Mouse (Mus musculus): ENCODE results near the gene Fdxr. TPM values are rescaled to one million over a fixed set of nuclear protein-coding genes. Genes with fewer than 3 reads are reported as not detected.

Fdxr gene
- polyA plus RNA-seq, 1 experiment = 11.6 TPM

DNA sequence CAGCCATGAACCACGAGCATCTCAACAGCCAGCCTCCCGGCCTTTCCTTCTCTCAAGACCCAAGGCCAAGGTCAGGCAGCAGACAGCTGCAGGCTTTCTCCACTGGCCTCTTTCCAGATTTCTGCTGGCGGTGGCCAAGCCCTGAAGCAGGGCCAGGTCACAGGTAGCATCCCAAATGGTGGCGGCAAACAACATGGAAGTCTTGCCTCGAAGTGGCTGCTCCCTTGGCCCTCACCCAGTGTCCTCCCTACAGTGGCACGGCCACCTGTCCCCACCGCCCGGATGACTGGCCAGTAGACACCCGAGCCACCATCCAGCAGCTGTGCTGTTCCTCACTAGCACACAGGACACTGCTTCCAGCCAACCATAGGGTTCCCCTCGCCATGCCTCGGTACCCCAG, 35.4 kb downstream of the Fdxr start:
- H3K27me3 ChIP-seq (ENCODE audit: control insufficient read depth, insufficient read depth, low read length, poor library complexity, severe bottlenecking) = no peaks in the 10 kb centered on the region
- H3K4me1 ChIP-seq (ENCODE audit: control insufficient read depth, insufficient read depth, low read length) = peaks cover 5% of the 10 kb centered on the region
- no peak for TF ChIP-seq POLR2A (IDR thresholded peaks at IDR 0.05; ENCODE audit: insufficient read depth, low read length)
- TF ChIP-seq EP300 (IDR thresholded peaks at IDR 0.05; ENCODE audit: insufficient read depth, low read depth, low read length) = no peak
- TF ChIP-seq CTCF (IDR thresholded peaks at IDR 0.05; ENCODE audit: low read depth, low read length) = no peak
- H3K9ac ChIP-seq (ENCODE audit: low read depth, poor library complexity, severe bottlenecking) = no peak overlapping the region
- no peaks in the 10 kb centered on the region for H3K9me3 ChIP-seq (replicated peaks; ENCODE audit: control insufficient read depth, insufficient read depth, low read length, poor library complexity, severe bottlenecking)
- no peak overlapping the region for H3K4me3 ChIP-seq (ENCODE audit: low read depth, low read length)
- no peak overlapping the region for H3K27ac ChIP-seq (ENCODE audit: insufficient read depth, low read length)
- H3K36me3 ChIP-seq (ENCODE audit: control insufficient read depth, insufficient read depth, low read length, poor library complexity, severe bottlenecking) = 0 out of 2 replicates have a peak, but pooled peaks cover 2% of the 10 kb centered on the region

DNA sequence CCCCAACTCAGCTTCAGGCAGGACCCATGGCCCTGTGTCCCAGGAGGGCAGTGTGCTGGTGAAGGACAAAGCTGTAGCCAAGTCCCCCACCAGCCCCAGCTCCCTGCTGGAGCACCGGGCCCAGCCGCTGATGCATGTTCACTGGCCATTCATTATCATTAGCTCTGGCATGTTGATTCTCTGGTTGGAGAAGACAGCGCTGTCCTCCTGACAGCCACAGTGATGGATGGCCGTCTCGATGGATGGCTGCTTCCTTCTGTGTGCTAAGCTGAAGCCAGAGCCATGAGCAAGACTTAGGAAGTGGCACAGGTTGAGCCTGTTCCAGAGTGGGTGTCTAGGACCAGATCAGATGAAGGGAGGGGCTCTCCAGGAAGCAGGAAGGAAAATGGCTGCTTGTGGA, 40.3 kb downstream of the Fdxr start:
- Histone ChIP-seq H3K9me3 (replicated peaks; ENCODE audit: control insufficient read depth, insufficient read depth, low read length, poor library complexity, severe bottlenecking) (no peaks in the 10 kb centered on the region), H3K9ac (ENCODE audit: low read depth, poor library complexity, severe bottlenecking) (no peak overlapping the region), H3K36me3 (ENCODE audit: control insufficient read depth, insufficient read depth, low read length, poor library complexity, severe bottlenecking) (no peaks in the 10 kb centered on the region), H3K4me1 (ENCODE audit: control insufficient read depth, insufficient read depth, low read length) (peaks cover 3% of the 10 kb centered on the region), H3K4me3 (ENCODE audit: low read depth, low read length) (no peak overlapping the region), H3K27me3 (ENCODE audit: control insufficient read depth, insufficient read depth, low read length, poor library complexity, severe bottlenecking) (no peaks in the 10 kb centered on the region), H3K27ac (ENCODE audit: insufficient read depth, low read length) (no peak overlapping the region)
- no peak for TF ChIP-seq POLR2A (IDR thresholded peaks at IDR 0.05; ENCODE audit: insufficient read depth, low read length)
- no peak for TF ChIP-seq EP300 (IDR thresholded peaks at IDR 0.05; ENCODE audit: insufficient read depth, low read depth, low read length)
- TF ChIP-seq CTCF (IDR thresholded peaks at IDR 0.05; ENCODE audit: low read depth, low read length) = no peak

DNA sequence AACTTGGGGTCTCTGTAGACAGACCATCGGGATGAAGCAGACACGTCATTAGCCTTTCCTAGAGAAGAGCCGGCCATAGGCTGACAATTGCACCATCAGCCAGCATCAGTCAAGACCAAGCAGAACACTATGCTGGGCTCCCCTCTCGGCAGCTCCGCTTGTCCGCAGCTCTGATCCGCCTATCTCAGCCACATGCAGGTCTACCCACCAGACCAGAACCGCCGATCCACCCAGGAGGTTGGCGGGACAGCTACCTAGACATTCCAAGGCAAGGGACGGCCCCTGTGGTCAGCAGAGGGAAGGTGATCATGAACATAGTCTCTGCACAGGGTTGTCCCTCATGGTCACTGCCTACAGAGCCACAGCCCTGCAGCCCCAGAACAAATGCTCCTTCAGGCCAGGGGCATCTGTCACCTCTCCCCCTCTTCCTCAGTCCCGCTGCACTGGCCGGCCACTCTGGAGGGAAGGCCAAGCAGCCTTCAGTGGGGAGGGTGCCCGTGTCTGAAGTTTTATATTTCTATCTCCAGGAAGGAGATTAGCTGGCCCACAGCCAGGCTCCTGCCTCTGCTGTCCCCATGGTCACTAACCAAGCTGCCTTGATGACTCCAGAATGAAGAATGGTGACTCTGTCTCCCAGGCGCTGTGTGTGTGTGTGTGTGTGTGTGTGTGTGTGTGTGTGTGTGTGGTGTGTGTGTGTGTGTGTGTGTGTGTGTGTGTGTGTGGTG, 42.4 kb downstream of the Fdxr start:
- no peak overlapping the region for H3K27ac ChIP-seq (ENCODE audit: insufficient read depth, low read length)
- TF ChIP-seq POLR2A (IDR thresholded peaks at IDR 0.05; ENCODE audit: insufficient read depth, low read length) (no peak), EP300 (IDR thresholded peaks at IDR 0.05; ENCODE audit: insufficient read depth, low read depth, low read length) (no peak), CTCF (IDR thresholded peaks at IDR 0.05; ENCODE audit: low read depth, low read length) (no peak)
- no peak overlapping the region for H3K9ac ChIP-seq (ENCODE audit: low read depth, poor library complexity, severe bottlenecking)
- no peaks in the 10 kb centered on the region for H3K36me3 ChIP-seq (ENCODE audit: control insufficient read depth, insufficient read depth, low read length, poor library complexity, severe bottlenecking)
- H3K9me3 ChIP-seq (replicated peaks; ENCODE audit: control insufficient read depth, insufficient read depth, low read length, poor library complexity, severe bottlenecking) = no peaks in the 10 kb centered on the region
- H3K4me1 ChIP-seq (ENCODE audit: control insufficient read depth, insufficient read depth, low read length) = peaks cover 3% of the 10 kb centered on the region
- no peak overlapping the region for H3K4me3 ChIP-seq (ENCODE audit: low read depth, low read length)
- H3K27me3 ChIP-seq (ENCODE audit: control insufficient read depth, insufficient read depth, low read length, poor library complexity, severe bottlenecking) = no peaks in the 10 kb centered on the region

- Histone ChIP-seq H3K9me3 (replicated peaks; ENCODE audit: control insufficient read depth, insufficient read depth, low read length, poor library complexity, severe bottlenecking) (no peaks in the 10 kb centered on the region), H3K27me3 (ENCODE audit: control insufficient read depth, insufficient read depth, low read length, poor library complexity, severe bottlenecking) (no peaks in the 10 kb centered on the region), H3K4me1 (ENCODE audit: control insufficient read depth, insufficient read depth, low read length) (peaks cover 6% of the 10 kb centered on the region), H3K36me3 (ENCODE audit: control insufficient read depth, insufficient read depth, low read length, poor library complexity, severe bottlenecking) (no peaks in the 10 kb centered on the region), H3K4me3 (ENCODE audit: low read depth, low read length) (no peak overlapping the region), H3K27ac (ENCODE audit: insufficient read depth, low read length) (no peak overlapping the region), H3K9ac (ENCODE audit: low read depth, poor library complexity, severe bottlenecking) (no peak overlapping the region)
- TF ChIP-seq CTCF (IDR thresholded peaks at IDR 0.05; ENCODE audit: low read depth, low read length) (peak; percentile 1), POLR2A (IDR thresholded peaks at IDR 0.05; ENCODE audit: insufficient read depth, low read length) (no peak)
Measured at GRCm38 (mm10) chr11:115233526-115234290, 43.1 kb downstream of the Fdxr start.

DNA sequence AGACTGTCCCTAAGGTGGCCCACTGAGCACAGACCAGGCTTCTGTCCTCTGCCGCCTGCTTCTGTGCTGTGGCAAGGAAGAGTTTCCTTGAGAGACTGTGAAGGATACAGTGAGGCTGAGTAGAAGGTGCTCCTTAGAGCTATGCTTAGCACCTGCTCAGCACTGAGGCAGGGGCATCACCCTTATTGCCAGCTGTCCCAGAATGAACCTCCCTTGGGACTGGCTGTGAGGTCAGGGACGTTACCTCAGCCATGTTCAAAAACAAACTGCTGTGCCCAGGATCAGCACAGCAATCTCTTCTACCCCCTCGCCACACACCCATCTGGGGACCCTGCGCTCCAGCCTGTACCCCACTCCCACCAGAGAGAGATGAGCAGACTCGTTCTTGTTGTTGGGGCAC, 44.0 kb downstream of the Fdxr start:
- Histone ChIP-seq H3K4me3 (ENCODE audit: low read depth, low read length) (no peak overlapping the region), H3K9ac (ENCODE audit: low read depth, poor library complexity, severe bottlenecking) (no peak overlapping the region), H3K27me3 (ENCODE audit: control insufficient read depth, insufficient read depth, low read length, poor library complexity, severe bottlenecking) (no peaks in the 10 kb centered on the region), H3K9me3 (replicated peaks; ENCODE audit: control insufficient read depth, insufficient read depth, low read length, poor library complexity, severe bottlenecking) (no peaks in the 10 kb centered on the region), H3K36me3 (ENCODE audit: control insufficient read depth, insufficient read depth, low read length, poor library complexity, severe bottlenecking) (no peaks in the 10 kb centered on the region), H3K27ac (ENCODE audit: insufficient read depth, low read length) (no peak overlapping the region), H3K4me1 (ENCODE audit: control insufficient read depth, insufficient read depth, low read length) (peaks cover 8% of the 10 kb centered on the region)
- TF ChIP-seq CTCF (IDR thresholded peaks at IDR 0.05; ENCODE audit: low read depth, low read length) (no peak), EP300 (IDR thresholded peaks at IDR 0.05; ENCODE audit: insufficient read depth, low read depth, low read length) (no peak), POLR2A (IDR thresholded peaks at IDR 0.05; ENCODE audit: insufficient read depth, low read length) (no peak)

DNA sequence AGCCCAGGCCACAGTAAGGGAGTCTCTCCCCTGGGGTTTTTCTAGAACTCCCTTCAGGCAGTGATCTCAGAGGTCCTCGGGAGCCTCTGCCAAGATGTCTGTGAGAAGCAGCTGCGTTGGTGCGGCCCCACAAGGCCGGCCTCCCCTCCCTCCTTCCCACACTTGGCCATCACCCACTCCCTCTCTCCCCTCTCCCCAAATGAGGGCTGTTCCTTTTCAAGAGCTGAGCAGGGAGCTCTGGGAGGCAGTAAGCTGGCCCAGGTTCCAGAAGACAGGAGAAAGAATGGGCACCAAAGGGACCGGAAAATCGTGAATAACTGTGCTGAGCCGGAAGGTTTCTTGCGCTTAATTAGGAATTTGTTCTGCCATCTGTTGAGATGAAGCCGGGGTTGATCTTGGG, 44.9 kb downstream of the Fdxr start:
- Histone ChIP-seq H3K4me1 (ENCODE audit: control insufficient read depth, insufficient read depth, low read length) (peaks cover 8% of the 10 kb centered on the region), H3K9ac (ENCODE audit: low read depth, poor library complexity, severe bottlenecking) (no peak overlapping the region), H3K27ac (ENCODE audit: insufficient read depth, low read length) (no peak overlapping the region), H3K4me3 (ENCODE audit: low read depth, low read length) (no peak overlapping the region), H3K27me3 (ENCODE audit: control insufficient read depth, insufficient read depth, low read length, poor library complexity, severe bottlenecking) (no peaks in the 10 kb centered on the region), H3K36me3 (ENCODE audit: control insufficient read depth, insufficient read depth, low read length, poor library complexity, severe bottlenecking) (no peaks in the 10 kb centered on the region), H3K9me3 (replicated peaks; ENCODE audit: control insufficient read depth, insufficient read depth, low read length, poor library complexity, severe bottlenecking) (no peaks in the 10 kb centered on the region)
- TF ChIP-seq CTCF (IDR thresholded peaks at IDR 0.05; ENCODE audit: low read depth, low read length) (no peak), POLR2A (IDR thresholded peaks at IDR 0.05; ENCODE audit: insufficient read depth, low read length) (no peak), EP300 (IDR thresholded peaks at IDR 0.05; ENCODE audit: insufficient read depth, low read depth, low read length) (no peak)
